In genomic region chr7:16946441-16947348, GRCm38 (mm10) we compare ENCODE assay signal across 8 mouse cellular contexts. TPM values are rescaled to one million over a fixed set of nuclear protein-coding genes. Genes with fewer than 3 reads are reported as not detected.
DNase-seq lines count a peak whose midpoint lies in the region; ATAC-seq and TF ChIP-seq lines count a peak whose summit lies in the region.

No protein-coding gene starts in this region.

- H3K27ac ChIP-seq in liver, embryonic 15.5 days (replicated peaks) = no peak overlapping the region
- no peak overlapping the region for H3K27ac ChIP-seq in stomach, postnatal 0 days (replicated peaks)
- no peak overlapping the region for H3K27ac ChIP-seq in thymus, adult 2 months (ENCODE audit: control insufficient read depth, insufficient read depth, low read length)

- peak; percentile 25 for DNase-seq in adrenal gland, adult 2 months
- DNase-seq in adrenal gland, postnatal 4 days (ENCODE audit: low spot score in 2 of 2) = no peak
- peak; percentile 34 for DNase-seq in right cerebral cortex, adult 18-20 months
- DNase-seq in right cerebral cortex, adult 2 months (ENCODE audit: low spot score in 2 of 2) = no peak
- peak; percentile 42 to 54 for DNase-seq in heart, postnatal 10 days
- peak; percentile 46 for DNase-seq in stomach, postnatal 0 days (ENCODE audit: low spot score)
- no peak for DNase-seq in thymus, adult 2 months

- intact Hi-C loops in heart, postnatal 10 days (cut with DNase I) = no loop called here

- no peaks in the 10 kb centered on the region for H3K9me3 ChIP-seq in liver, embryonic 15.5 days (replicated peaks)
- H3K9me3 ChIP-seq in stomach, postnatal 0 days (ENCODE audit: control insufficient read depth, low read length) = no peaks in the 10 kb centered on the region

- peak overlapping the region; percentile 33; the same call in 1 of the 2 replicates for H3K4me2 ChIP-seq in liver, embryonic 15.5 days
- peak overlapping the region; percentile 56 for H3K4me2 ChIP-seq in stomach, postnatal 0 days (replicated peaks; ENCODE audit: low read depth)

- peaks cover 88% of the 10 kb centered on the region for H3K27me3 ChIP-seq in liver, embryonic 15.5 days
- H3K27me3 ChIP-seq in stomach, postnatal 0 days (ENCODE audit: control insufficient read depth, insufficient read depth, low read length) = no peaks in the 10 kb centered on the region
- H3K27me3 ChIP-seq in thymus, adult 2 months (ENCODE audit: control insufficient read depth, insufficient read depth, low read length) = peaks cover 20% of the 10 kb centered on the region; the same call in 1 of the 2 replicates

- ATAC-seq in liver, embryonic 15.5 days (ENCODE audit: insufficient read depth) = no peak
- no peak for ATAC-seq in stomach, postnatal 0 days (ENCODE audit: low FRiP score, low TSS enrichment)

- H3K36me3 ChIP-seq in liver, embryonic 15.5 days (replicated peaks) = no peaks in the 10 kb centered on the region
- H3K36me3 ChIP-seq in stomach, postnatal 0 days (ENCODE audit: control insufficient read depth, insufficient read depth, low read length) = no peaks in the 10 kb centered on the region
- no peaks in the 10 kb centered on the region for H3K36me3 ChIP-seq in thymus, adult 2 months (ENCODE audit: control insufficient read depth, insufficient read depth, low read length)

- no peak for TF ChIP-seq POLR2A in thymus, adult 2 months (IDR thresholded peaks at IDR 0.05; ENCODE audit: control insufficient read depth, extremely low read depth, insufficient read depth, low read length, poor library complexity)

- TF ChIP-seq CTCF in stomach, postnatal 0 days (IDR thresholded peaks at IDR 0.05; ENCODE audit: low read depth) = peak; percentile 31
- no peak for TF ChIP-seq CTCF in thymus, adult 2 months (IDR thresholded peaks at IDR 0.05; ENCODE audit: borderline replicate concordance, control insufficient read depth, extremely low read depth, insufficient read depth, low read length, poor library complexity)

- TF ChIP-seq EP300 in stomach, postnatal 0 days (optimal IDR thresholded peaks at IDR 0.05) = no peak

- H3K9ac ChIP-seq in liver, embryonic 15.5 days = no peak overlapping the region
- H3K9ac ChIP-seq in stomach, postnatal 0 days (ENCODE audit: low read length) = peak overlapping the region; percentile 51

- 0 out of 2 replicates have a peak overlapping the region, but pooled peaks have one; percentile 9 for H3K4me3 ChIP-seq in liver, embryonic 15.5 days (replicated peaks)
- H3K4me3 ChIP-seq in stomach, postnatal 0 days (ENCODE audit: low read depth, low read length) = peak overlapping the region; percentile 27
- no peak overlapping the region for H3K4me3 ChIP-seq in thymus, adult 2 months (ENCODE audit: control insufficient read depth, insufficient read depth, low read length)

- H3K4me1 ChIP-seq in liver, embryonic 15.5 days (replicated peaks) = peaks cover 17% of the 10 kb centered on the region
- H3K4me1 ChIP-seq in stomach, postnatal 0 days (replicated peaks; ENCODE audit: control insufficient read depth, insufficient read depth) = peaks cover 10% of the 10 kb centered on the region
- H3K4me1 ChIP-seq in thymus, adult 2 months (replicated peaks; ENCODE audit: control insufficient read depth, insufficient read depth, low read length) = peaks cover 40% of the 10 kb centered on the region

- 4% methylated on average over 53 of the region's 53 CpGs for whole genome bisulfite sequencing in liver, embryonic 15.5 days (ENCODE audit: insufficient replicate concordance)
- 22% methylated on average over 53 of the region's 53 CpGs for whole genome bisulfite sequencing in stomach, postnatal 0 days
- WGBS in thymus, adult 2 months = 6% methylated on average over 52 of the region's 53 CpGs

RNA-seq across cellular contexts. Expression of gene Pnmal2, which starts 2.2 kb away (rescaled TPM):
- total RNA-seq in adrenal gland, adult 2 months (2021) = 10 to 100 TPM; 19.7 to 47.9 TPM
- 9.9 and 10.9 TPM in 2 replicates for polyA plus RNA-seq in adrenal gland, adult 2 months (2012; rRNA removed)
- 10 to 100 TPM; 40.7 to 42.6 TPM for total RNA-seq in adrenal gland, postnatal 4 days (2021)
- total RNA-seq in heart, postnatal 10 days (2021) = 1 to 10 TPM; 5.0 to 5.2 TPM
- polyA plus RNA-seq in liver, embryonic 15.5 days (2015; fragmentation: Nextera tagmentation; extraction: Ambion mirVana) = 0.44 and 0.60 TPM in 2 replicates
- 4.7 and 4.8 TPM in 2 replicates for polyA plus RNA-seq in stomach, postnatal 0 days (2015; fragmentation: Nextera tagmentation; extraction: Ambion mirVana)
- 2.2 and 3.0 TPM in 2 replicates for polyA plus RNA-seq in thymus, adult 2 months (2012; rRNA removed)

RNA-seq across cellular contexts. Expression of gene Pnmal1, which starts 12.8 kb away (rescaled TPM):
- 1 to 10 TPM; 2.6 to 7.2 TPM for total RNA-seq in adrenal gland, adult 2 months (2021)
- polyA plus RNA-seq in adrenal gland, adult 2 months (2012; rRNA removed) = 0.45 and 0.57 TPM in 2 replicates
- 1 to 10 TPM; 7.3 to 7.8 TPM for total RNA-seq in adrenal gland, postnatal 4 days (2021)
- not detected for total RNA-seq in heart, postnatal 10 days (2021)
- 0.05 TPM in 1 of 2 replicates, not detected in the other for polyA plus RNA-seq in liver, embryonic 15.5 days (2015; fragmentation: Nextera tagmentation; extraction: Ambion mirVana)
- 1.7 and 1.8 TPM in 2 replicates for polyA plus RNA-seq in stomach, postnatal 0 days (2015; fragmentation: Nextera tagmentation; extraction: Ambion mirVana)
- polyA plus RNA-seq in thymus, adult 2 months (2012; rRNA removed) = not detected in 2 replicates

RNA-seq across cellular contexts. Expression of gene Calm3, which starts 22.8 kb away (rescaled TPM):
- total RNA-seq in adrenal gland, adult 2 months (2021) = 100 to 1,000 TPM; 254 to 261 TPM
- polyA plus RNA-seq in adrenal gland, adult 2 months (2012; rRNA removed) = 402 and 408 TPM in 2 replicates
- 100 to 1,000 TPM; 330 to 344 TPM for total RNA-seq in adrenal gland, postnatal 4 days (2021)
- total RNA-seq in heart, postnatal 10 days (2021) = 100 to 1,000 TPM; 252 to 262 TPM
- polyA plus RNA-seq in liver, embryonic 15.5 days (2015; fragmentation: Nextera tagmentation; extraction: Ambion mirVana) = 79.0 and 83.9 TPM in 2 replicates
- 49.1 and 58.7 TPM in 2 replicates for polyA plus RNA-seq in stomach, postnatal 0 days (2015; fragmentation: Nextera tagmentation; extraction: Ambion mirVana)
- polyA plus RNA-seq in thymus, adult 2 months (2012; rRNA removed) = 398 and 475 TPM in 2 replicates

RNA-seq across cellular contexts. Expression of gene Gm42372, which starts 36.2 kb away (rescaled TPM):
- total RNA-seq in adrenal gland, adult 2 months (2021) = 1 to 10 TPM; 1.1 to 1.6 TPM
- polyA plus RNA-seq in adrenal gland, adult 2 months (2012; rRNA removed) = 0.13 and 0.33 TPM in 2 replicates
- total RNA-seq in adrenal gland, postnatal 4 days (2021) = 1 to 10 TPM; 2.2 TPM
- under 1 TPM in 1 of 2 experiments, not detected in 1; 0.10 TPM for total RNA-seq in heart, postnatal 10 days (2021)
- polyA plus RNA-seq in liver, embryonic 15.5 days (2015; fragmentation: Nextera tagmentation; extraction: Ambion mirVana) = 0.06 TPM in 1 of 2 replicates, not detected in the other
- polyA plus RNA-seq in stomach, postnatal 0 days (2015; fragmentation: Nextera tagmentation; extraction: Ambion mirVana) = 0.15 and 0.16 TPM in 2 replicates
- polyA plus RNA-seq in thymus, adult 2 months (2012; rRNA removed) = 2.3 TPM in 2 replicates

RNA-seq across cellular contexts. Expression of gene Ptgir, which starts 40.4 kb away (rescaled TPM):
- 1 to 10 TPM in 1 of 2 experiments, under 1 TPM in 1; 0.98 to 3.8 TPM for total RNA-seq in adrenal gland, adult 2 months (2021)
- polyA plus RNA-seq in adrenal gland, adult 2 months (2012; rRNA removed) = 4.0 and 4.8 TPM in 2 replicates
- 1 to 10 TPM; 1.7 to 2.0 TPM for total RNA-seq in adrenal gland, postnatal 4 days (2021)
- 1 to 10 TPM; 2.6 to 2.8 TPM for total RNA-seq in heart, postnatal 10 days (2021)
- 1.2 TPM in 2 replicates for polyA plus RNA-seq in liver, embryonic 15.5 days (2015; fragmentation: Nextera tagmentation; extraction: Ambion mirVana)
- polyA plus RNA-seq in stomach, postnatal 0 days (2015; fragmentation: Nextera tagmentation; extraction: Ambion mirVana) = 1.5 and 1.6 TPM in 2 replicates
- 11.3 and 11.4 TPM in 2 replicates for polyA plus RNA-seq in thymus, adult 2 months (2012; rRNA removed)

Comparison
In these comparisons a context has a peak if more than half of its experiments do, and no peak if none do; other contexts are left out.
1. DNase-seq: peak in adrenal gland, adult 2 months (single experiment), right cerebral cortex, adult 18-20 months (single experiment), heart, postnatal 10 days (2 of 2) and stomach, postnatal 0 days (single experiment); none in adrenal gland, postnatal 4 days (0 of 2), right cerebral cortex, adult 2 months (0 of 2) and thymus, adult 2 months (single experiment).